In the genomic region with DNA sequence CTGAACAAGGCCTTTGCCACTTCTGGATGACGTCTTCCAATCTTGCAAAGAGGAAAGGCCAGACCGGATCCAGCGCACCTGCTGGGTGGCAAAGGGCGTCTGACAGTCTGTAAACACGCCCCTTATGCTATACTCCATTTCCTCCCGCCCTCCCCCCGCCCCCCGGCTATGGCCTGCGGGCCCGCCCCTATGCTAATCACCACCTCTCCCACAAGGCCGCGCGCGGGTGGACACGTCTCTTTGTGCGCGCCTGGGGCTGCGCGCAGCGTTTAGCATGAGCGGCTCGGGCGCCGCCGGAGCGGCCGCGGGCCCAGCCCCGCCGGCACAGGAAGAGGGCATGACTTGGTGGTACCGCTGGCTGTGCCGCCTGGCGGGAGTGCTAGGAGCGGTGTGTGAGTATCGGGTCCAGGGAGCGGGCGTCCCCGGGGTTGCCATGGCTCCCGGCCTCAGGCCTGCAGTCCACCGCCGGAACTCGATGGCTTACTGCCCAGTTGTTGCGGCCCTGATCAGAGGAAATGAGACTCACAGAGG, we compare ENCODE assay signal across 8 mouse cellular contexts. TPM values are rescaled to one million over a fixed set of nuclear protein-coding genes. Genes with fewer than 3 reads are reported as not detected.
DNase-seq lines count a peak whose midpoint lies in the region; ATAC-seq and TF ChIP-seq lines count a peak whose summit lies in the region.

A gene (plus strand): TSS at position 213 of the 531 bp plus-strand sequence.

- no peak for TF ChIP-seq CTCF in E14TG2a.4 (conservative IDR thresholded peaks at IDR 0.05; ENCODE audit: low read length)

- DNase-seq in c-Kit-positive CD71-positive TER-119-positive erythroid progenitor cells, embryonic 14.5 days (ENCODE audit: low spot score): peak; percentile 75
- DNase-seq in heart, postnatal 10 days: peak; percentile 92 to 93
- peak; percentile 85 for DNase-seq in large intestine, adult 2 months (ENCODE audit: low read depth, low spot score)
- DNase-seq in lung, adult 18-20 months: peak; percentile 86 to 89
- DNase-seq in testis, postnatal 14 days (ENCODE audit: low spot score): peak; percentile 86

- peaks cover 26% of the 10 kb centered on the region for H3K4me1 ChIP-seq in E14TG2a.4 (replicated peaks; ENCODE audit: low read depth, low read length)
- peaks cover 23% of the 10 kb centered on the region for H3K4me1 ChIP-seq in forebrain, embryonic 13.5 days
- peaks cover 30% of the 10 kb centered on the region for H3K4me1 ChIP-seq in neural tube, embryonic 15.5 days

- intact Hi-C loops in heart, postnatal 10 days (cut with DNase I): loop anchor here (5.0 kb wide), 1 partner anchor 77 kb away; a partner anchor contains a TSS

- H3K4me2 ChIP-seq in forebrain, embryonic 13.5 days: peak within 1 kb of the TSS; percentile 78
- peak within 1 kb of the TSS; percentile 85 for H3K4me2 ChIP-seq in neural tube, embryonic 15.5 days

- peak within 1 kb of the TSS; percentile 90 for H3K4me3 ChIP-seq in E14TG2a.4 (replicated peaks; ENCODE audit: low read length)
- H3K4me3 ChIP-seq in forebrain, embryonic 13.5 days: peak within 1 kb of the TSS; percentile 80
- H3K4me3 ChIP-seq in neural tube, embryonic 15.5 days (replicated peaks): peak within 1 kb of the TSS; percentile 92

- H3K9me3 ChIP-seq in E14TG2a.4 (ENCODE audit: low read length): no peaks in the 10 kb centered on the region
- H3K9me3 ChIP-seq in forebrain, embryonic 13.5 days (replicated peaks): no peaks in the 10 kb centered on the region
- H3K9me3 ChIP-seq in neural tube, embryonic 15.5 days (replicated peaks): no peaks in the 10 kb centered on the region

- H3K9ac ChIP-seq in forebrain, embryonic 13.5 days: peak within 1 kb of the TSS; percentile 87
- H3K9ac ChIP-seq in neural tube, embryonic 15.5 days (replicated peaks): peak within 1 kb of the TSS; percentile 95

- peak; percentile 96 for ATAC-seq in forebrain, embryonic 13.5 days
- ATAC-seq in neural tube, embryonic 15.5 days (ENCODE audit: low FRiP score): peak; percentile 96

- H3K36me3 ChIP-seq in E14TG2a.4 (ENCODE audit: insufficient read depth, low read length): peaks cover 13% of the 10 kb centered on the region
- H3K36me3 ChIP-seq in forebrain, embryonic 13.5 days (ENCODE audit: poor library complexity, severe bottlenecking): peaks cover 16% of the 10 kb centered on the region
- peaks cover 16% of the 10 kb centered on the region for H3K36me3 ChIP-seq in neural tube, embryonic 15.5 days

- H3K27me3 ChIP-seq in E14TG2a.4 (ENCODE audit: insufficient read depth, low read length): peaks cover 7% of the 10 kb centered on the region; the same call in 1 of the 2 replicates
- H3K27me3 ChIP-seq in forebrain, embryonic 13.5 days: no peaks in the 10 kb centered on the region
- H3K27me3 ChIP-seq in neural tube, embryonic 15.5 days (replicated peaks): no peaks in the 10 kb centered on the region

- peak within 1 kb of the TSS; percentile 73 for H3K27ac ChIP-seq in forebrain, embryonic 13.5 days
- peak within 1 kb of the TSS; percentile 92 for H3K27ac ChIP-seq in neural tube, embryonic 15.5 days (replicated peaks)

- under 1% methylated on average over 42 of the region's 43 CpGs for WGBS in forebrain, embryonic 13.5 days
- WGBS in large intestine, adult 2 months: under 1% methylated on average over 43 of the region's 43 CpGs
- WGBS in neural tube, embryonic 15.5 days: 0% methylated on average over 40 of the region's 43 CpGs

RNA-seq across cellular contexts. Expression of the gene that starts here (rescaled TPM):
- 115 and 125 TPM in 2 replicates for polyA plus RNA-seq in forebrain, embryonic 13.5 days (2015; fragmentation: Nextera tagmentation; extraction: Ambion mirVana)
- total RNA-seq in heart, postnatal 10 days (2021): 10 to 100 TPM; 29.0 to 36.7 TPM
- polyA plus RNA-seq in large intestine, adult 2 months (2012; rRNA removed): 44.9 and 53.6 TPM in 2 replicates
- polyA plus RNA-seq in neural tube, embryonic 15.5 days (2015; fragmentation: Nextera tagmentation; extraction: Ambion mirVana): 98.5 and 103 TPM in 2 replicates

Comparison
In these comparisons a context has a peak if more than half of its experiments do, and no peak if none do; other contexts are left out.
1. Peak in every context shown above with its lines: DNase-seq, ATAC-seq, H3K4me3 ChIP-seq and H3K27ac ChIP-seq.